In the genomic region with DNA sequence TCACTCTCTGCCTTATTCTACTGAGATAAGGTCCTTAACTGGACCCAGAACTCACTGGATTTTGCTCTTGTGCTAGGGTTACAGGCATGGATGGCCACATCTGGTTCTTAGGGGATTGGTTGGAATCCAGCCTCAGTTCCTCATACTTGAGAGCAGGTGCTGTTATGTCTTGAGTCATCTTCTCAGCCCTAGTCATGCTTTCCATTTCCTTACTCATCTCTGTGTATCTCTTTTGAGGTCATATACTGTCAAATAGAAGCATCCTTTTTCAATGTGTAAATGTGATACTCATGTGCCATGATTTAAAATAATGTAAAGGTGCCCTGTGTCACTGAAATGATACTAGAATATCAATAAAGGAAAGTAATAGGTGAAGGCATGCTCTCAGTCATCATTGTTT, we compare ENCODE assay signal across 35 mouse cellular contexts.
"Had no signal": no experiment of that assay in that cellular context is flagged by ENCODE, and none has a peak within 500 bp of the region (broad histone marks: within the 10 kb centered on the region; RNA-seq: fewer than 3 reads in every experiment).

No protein-coding gene starts in this region.

- H3K4me3 ChIP-seq: heart, embryonic 10.5 days; heart, embryonic 12.5 days; heart, embryonic 13.5 days; heart, embryonic 15.5 days; hindbrain, embryonic 10.5 days; hindbrain, embryonic 13.5 days; hindbrain, embryonic 15.5 days; intestine, embryonic 15.5 days; kidney, embryonic 15.5 days; layer of hippocampus, adult 2 months; left cerebral cortex, adult 2 months had no signal

- H3K9ac ChIP-seq: heart, embryonic 12.5 days; heart, embryonic 13.5 days; heart, embryonic 15.5 days; hindbrain, embryonic 13.5 days; hindbrain, embryonic 14.5 days; hindbrain, embryonic 15.5 days; intestine, embryonic 15.5 days; kidney, embryonic 15.5 days had no signal

- H3K4me1 ChIP-seq: heart, embryonic 10.5 days; heart, embryonic 12.5 days; heart, embryonic 13.5 days; heart, embryonic 15.5 days; hindbrain, embryonic 10.5 days; hindbrain, embryonic 13.5 days; hindbrain, embryonic 15.5 days; intestine, embryonic 15.5 days; kidney, embryonic 15.5 days had no signal

- H3K27me3 ChIP-seq: heart, embryonic 12.5 days; heart, embryonic 13.5 days; heart, embryonic 15.5 days; hindbrain, embryonic 13.5 days; hindbrain, embryonic 15.5 days; intestine, embryonic 15.5 days; kidney, embryonic 15.5 days had no signal

- H3K4me2 ChIP-seq: heart, embryonic 11.5 days; heart, embryonic 12.5 days; heart, embryonic 13.5 days; heart, embryonic 15.5 days; hindbrain, embryonic 13.5 days; hindbrain, embryonic 14.5 days; hindbrain, embryonic 15.5 days; intestine, embryonic 15.5 days; kidney, embryonic 15.5 days had no signal

- H3K36me3 ChIP-seq: heart, embryonic 10.5 days; heart, embryonic 12.5 days; heart, embryonic 13.5 days; heart, embryonic 15.5 days; hindbrain, embryonic 10.5 days; hindbrain, embryonic 13.5 days; hindbrain, embryonic 15.5 days; intestine, embryonic 15.5 days; kidney, embryonic 15.5 days had no signal

- ATAC-seq: hindbrain, embryonic 16.5 days; hindbrain, postnatal 0 days; inflammation-experienced regulatory T-cells, adult 6 months; intestine, embryonic 15.5 days; intestine, embryonic 16.5 days; intestine, postnatal 0 days had no signal

- H3K27ac ChIP-seq: heart, embryonic 10.5 days; heart, embryonic 13.5 days; heart, embryonic 15.5 days; hindbrain, embryonic 10.5 days; hindbrain, embryonic 13.5 days; hindbrain, embryonic 14.5 days; hindbrain, embryonic 15.5 days; hindbrain, postnatal 0 days; intestine, embryonic 15.5 days; kidney, embryonic 15.5 days; kidney, postnatal 0 days; layer of hippocampus, adult 2 months; left cerebral cortex, adult 2 months had no signal

- DNase-seq: heart, postnatal 10 days; heart, postnatal 14 days; heart, postnatal 36 days; heart, postnatal 4 days; kidney, adult 11 months; kidney, adult 18-20 months; kidney, adult 2 months; kidney, adult 8-10 months; kidney, adult 9 months; kidney, postnatal 10 days; kidney, postnatal 14 days; kidney, postnatal 25 days; kidney, postnatal 36 days; kidney, postnatal 4 days; layer of hippocampus, adult 9-11 months; layer of hippocampus, postnatal 36 days had no signal

- H3K9me3 ChIP-seq: heart, embryonic 10.5 days; heart, embryonic 12.5 days; heart, embryonic 13.5 days; heart, embryonic 15.5 days; hindbrain, embryonic 10.5 days; hindbrain, embryonic 13.5 days; hindbrain, embryonic 15.5 days; intestine, embryonic 15.5 days; kidney, embryonic 15.5 days had no signal
